Mouse (Mus musculus) gastrocnemius, adult 8-10 months (tissue): ENCODE measurements around the gene Cct8l1. TPM values are rescaled to one million over a fixed set of nuclear protein-coding genes. Genes with fewer than 3 reads are reported as not detected.

Source experiments
- total RNA-seq, 4 experiments: library from RNA; stranded (reverse); gene quantifications; 2 replicates each; pipeline ENCODE4 v1.2.4; 2022

The Cct8l1 gene
- total RNA-seq, 4 experiments from 2014 or later, result 0.17 to 0.29 TPM; not detected in 2

Other genes starting within 250 kb of the Cct8l1 start
- gene Kmt2c, start 17.3 kb upstream of the Cct8l1 start, total RNA-seq, result 10 to 100 TPM; 36.8 to 51.8 (median 38.1) TPM
- 1 to 10 TPM; 3.3 to 4.1 (median 3.9) TPM for gene Xrcc2, start 189.8 kb downstream of the Cct8l1 start, total RNA-seq
- 10 to 100 TPM in 3 of 4 experiments, 1 to 10 TPM in 1; 7.9 to 28.0 (median 20.0) TPM for gene Actr3b, start 243.9 kb downstream of the Cct8l1 start, total RNA-seq